Mouse (Mus musculus): Measurements from ENCODE around the gene Hmgn3.
A peak's percentile ranks its signal among the peaks of the same experiment; 100 is the strongest.
"Not testable (repeated sequence)": the region's sequence is repeated elsewhere in the genome, so short reads cannot be mapped to it uniquely, and the experiment has no call there.

Hmgn3 gene

DNA sequence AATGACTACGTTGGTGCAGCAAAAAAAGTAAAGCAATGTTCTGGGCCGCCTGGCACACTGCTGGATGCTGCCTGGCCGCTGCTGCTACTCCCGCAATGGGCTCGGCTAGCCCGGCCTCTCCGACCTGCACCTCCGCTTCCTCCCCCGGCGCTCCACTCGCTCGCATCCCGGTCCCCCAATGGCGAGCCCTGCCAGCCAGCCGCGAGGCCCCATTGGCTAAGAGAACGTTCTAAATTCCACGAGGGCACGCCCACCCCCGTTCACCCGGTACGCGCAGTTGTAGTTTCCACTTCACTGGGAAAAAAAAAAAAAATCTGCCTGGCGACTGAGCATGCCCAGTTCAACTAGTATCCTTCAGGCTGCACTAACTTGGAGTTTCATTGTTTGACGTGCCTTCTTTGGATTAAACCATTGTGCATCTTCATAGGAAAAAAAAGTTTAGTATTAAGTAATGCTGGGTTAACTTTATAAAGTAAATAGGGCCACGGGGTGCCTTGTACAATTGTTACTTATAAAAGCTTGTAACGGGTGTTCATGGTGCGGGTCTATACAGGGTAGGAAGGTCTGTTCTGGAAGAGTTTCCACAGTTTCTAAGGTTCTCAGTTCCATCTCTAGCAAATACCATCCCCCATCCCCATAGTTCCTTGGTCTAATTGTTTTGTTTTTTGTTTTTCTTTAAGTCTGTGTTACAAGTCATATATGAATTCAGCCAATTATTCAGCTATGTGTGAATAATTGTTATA, at the start of gene Hmgn3:
TSS of gene Hmgn3 (minus strand) at position 240 of the 743 bp plus-strand sequence.
- peak; percentile 90 to 93 for DNase-seq

DNA sequence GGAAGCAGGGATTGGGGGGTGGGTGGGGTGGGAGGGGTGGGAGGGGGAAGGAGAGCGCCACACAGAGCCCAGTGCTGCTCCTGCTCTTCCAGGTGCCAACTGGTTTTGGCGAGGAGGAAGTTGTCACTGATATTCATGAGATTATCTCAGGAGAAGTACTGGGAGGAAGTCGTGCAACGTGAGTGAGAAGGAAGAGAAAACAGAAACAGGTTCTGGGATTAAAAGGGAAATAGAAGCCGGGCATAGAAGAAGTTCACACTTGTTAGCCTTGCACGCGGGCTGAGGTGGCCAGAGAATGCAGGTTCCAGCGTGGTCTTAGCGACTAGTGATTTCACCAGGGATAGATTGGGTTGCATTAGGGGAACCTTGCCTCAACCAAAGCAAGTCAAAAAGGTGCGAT, 49.3 kb upstream of the Hmgn3 start:
- DNase-seq, result no peak

DNA sequence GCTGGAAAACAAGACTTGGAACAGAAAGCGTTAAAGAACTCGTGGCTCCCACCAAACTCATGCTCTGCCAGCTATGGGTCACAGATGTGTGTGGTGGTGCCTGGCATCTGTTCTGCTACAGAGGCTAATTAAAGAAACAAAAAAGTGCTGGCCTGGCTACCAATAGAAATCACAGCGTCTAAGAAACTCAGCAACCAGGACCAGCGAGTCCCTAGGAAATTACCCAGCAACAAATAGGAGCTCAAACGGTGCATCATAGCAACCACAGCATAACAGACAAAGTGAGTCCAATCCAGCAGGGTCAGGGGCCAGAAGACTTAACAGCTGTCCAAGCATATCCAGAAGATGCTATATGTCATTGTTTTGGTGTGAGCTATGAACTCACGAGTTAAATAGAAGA, 48.5 kb upstream of the Hmgn3 start:
- DNase-seq, result no peak

DNA sequence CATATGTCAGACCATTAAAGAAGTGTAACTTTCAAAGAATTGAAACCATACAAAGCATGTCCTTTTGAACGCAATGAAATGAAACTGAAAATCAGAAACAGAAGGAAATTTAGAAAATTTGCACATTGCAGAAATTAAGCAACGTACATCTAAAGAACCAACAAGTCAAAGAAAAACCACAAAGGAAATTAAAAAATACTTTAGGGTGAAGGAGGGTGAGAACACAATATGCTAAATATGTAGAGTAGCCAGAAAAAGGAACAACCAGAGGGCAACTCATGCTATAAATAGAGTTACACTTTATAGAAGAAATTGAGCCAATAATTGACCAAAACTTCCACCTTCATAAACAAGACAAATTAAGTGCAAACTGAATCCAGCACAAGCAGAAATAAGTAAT, 41.3 kb upstream of the Hmgn3 start:
- DNase-seq, result no peak

DNA sequence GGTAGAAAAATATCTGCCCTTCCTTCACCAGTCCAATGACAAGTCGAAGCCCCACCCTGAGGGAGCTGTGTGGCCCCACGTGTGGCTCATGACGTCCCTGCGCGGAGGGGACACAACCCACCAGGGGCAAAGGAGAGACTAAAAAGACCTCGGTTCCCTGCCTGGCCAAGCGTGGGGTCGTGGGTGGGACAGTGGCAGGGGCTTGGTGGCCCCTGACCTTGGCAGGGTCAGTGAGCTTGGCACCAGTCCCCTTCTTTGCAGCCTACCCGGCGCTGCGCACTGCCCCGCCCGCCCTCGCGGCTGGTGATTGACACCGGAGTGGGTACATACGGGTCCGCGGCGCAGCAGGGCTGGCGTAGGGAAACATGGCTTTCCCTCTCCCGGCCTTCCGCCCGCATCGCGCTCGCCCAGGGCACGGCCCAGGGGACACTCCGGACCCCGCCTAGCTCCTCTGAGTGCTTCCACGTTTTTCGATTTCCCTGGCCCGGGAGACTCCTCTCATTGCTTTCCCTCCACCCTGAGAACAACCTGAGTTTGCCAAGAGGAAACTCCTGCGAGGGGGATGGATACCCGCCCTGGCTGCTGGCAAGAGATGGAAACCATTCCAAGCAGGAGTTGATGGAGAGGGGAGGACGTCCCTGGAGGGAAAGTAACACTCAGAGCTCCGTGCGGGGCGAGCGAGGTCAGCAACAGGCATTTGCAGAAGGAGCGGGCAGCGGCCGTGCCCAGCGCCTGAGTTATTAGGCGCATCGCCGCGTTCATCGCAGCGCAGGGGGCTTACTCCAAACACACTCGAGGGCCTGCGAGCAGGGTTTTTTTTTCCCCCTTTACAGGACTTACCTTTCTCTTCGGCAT, 667 bp downstream of the Hmgn3 start:
- DNase-seq, result peak; percentile 74 to 75

DNA sequence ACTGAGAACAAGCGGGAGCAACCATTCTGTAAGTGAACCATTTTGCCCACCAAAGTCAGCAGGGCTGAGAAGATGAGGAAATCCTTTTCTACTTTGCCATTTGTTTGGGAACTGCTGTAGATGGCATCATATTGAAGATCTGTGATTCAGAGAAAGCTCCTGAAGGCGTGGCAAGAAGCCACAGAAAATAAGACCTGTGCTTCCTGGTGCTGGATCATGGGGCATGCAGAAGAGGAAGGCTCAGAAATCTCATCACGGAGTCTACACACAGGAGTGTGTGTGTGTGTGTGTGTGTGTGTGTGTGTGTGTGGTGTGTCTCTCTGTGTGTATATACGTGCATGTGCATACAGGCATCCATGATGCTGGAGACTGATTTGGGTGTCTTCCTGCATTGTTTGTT, 16.7 kb downstream of the Hmgn3 start:
- no peak for DNase-seq

DNA sequence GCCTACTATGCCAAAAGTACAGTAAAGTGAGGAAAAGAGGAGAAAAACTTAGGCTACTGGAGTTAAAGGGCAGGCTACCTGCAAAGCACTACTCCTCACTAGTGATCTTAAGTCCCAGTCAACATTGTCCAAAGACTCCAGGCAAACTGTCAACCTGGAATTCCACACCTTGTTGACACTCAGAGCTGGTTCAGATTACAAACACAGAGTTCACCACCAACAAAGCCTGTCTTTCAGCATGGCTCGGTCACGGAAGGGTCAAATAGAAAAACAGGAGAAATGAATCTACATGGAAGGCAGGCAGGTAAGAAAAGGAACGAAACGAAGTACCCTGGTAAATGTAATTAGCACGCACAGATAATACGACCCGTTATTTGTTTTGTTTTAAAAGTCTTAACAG, 18.6 kb downstream of the Hmgn3 start:
- no peak for DNase-seq

DNA sequence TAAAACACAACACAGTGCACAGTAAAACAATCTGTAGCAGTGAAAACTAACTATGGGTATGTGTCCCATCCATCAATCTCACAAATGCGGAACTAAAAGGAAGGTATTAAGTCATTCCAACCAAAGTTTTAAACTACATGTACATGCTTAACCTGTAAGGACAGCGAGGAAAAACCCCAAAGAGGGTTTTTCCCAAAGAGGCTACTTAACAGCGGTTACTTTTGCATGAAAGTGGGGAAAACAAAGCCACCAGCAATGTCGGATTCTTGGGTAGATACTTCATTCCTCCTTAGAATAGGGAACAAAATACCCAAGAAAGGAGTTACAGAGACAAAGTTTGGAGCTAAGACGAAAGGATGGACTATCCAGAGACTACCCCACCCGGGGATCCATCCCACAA, 20.0 kb downstream of the Hmgn3 start:
- DNase-seq, result not testable (repeated sequence)

DNA sequence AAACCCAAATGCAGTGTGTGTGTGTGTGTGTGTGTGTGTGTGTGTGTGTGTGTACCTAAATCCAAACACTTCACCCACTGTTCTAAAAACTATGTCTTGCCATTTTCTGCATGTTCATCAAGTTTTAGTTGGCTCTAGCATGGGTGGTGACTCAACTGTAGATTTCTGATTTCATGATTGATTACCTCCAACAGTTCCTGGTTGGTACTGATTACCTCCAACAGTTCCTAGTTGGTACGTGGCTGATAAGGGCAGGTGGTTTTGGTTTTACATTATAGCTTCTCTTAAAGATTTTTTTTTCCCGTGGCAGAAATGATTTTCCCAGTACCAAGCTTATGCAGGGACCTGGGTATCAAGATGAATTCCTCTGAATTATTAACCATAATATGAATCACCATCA, 27.3 kb downstream of the Hmgn3 start:
- DNase-seq, result no peak

DNA sequence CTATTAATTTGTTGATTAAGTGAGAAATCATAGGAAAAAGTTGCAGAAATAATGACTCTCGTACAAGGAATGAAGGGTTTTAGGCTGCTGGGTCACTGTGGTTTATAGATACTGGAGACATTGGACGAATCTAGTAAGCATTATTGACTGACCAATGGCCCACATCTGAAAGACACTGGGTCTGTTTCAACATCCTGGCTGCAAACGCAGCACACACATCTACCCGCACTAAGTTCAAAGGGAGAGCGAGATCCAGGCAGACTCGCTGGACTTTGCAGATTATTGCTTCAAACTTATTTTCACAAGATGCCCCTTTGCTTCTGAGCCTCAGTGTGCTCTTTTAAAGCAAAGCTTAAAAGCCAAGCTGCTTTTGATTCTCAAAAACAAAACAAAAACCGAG, 29.0 kb downstream of the Hmgn3 start:
- no peak for DNase-seq

DNA sequence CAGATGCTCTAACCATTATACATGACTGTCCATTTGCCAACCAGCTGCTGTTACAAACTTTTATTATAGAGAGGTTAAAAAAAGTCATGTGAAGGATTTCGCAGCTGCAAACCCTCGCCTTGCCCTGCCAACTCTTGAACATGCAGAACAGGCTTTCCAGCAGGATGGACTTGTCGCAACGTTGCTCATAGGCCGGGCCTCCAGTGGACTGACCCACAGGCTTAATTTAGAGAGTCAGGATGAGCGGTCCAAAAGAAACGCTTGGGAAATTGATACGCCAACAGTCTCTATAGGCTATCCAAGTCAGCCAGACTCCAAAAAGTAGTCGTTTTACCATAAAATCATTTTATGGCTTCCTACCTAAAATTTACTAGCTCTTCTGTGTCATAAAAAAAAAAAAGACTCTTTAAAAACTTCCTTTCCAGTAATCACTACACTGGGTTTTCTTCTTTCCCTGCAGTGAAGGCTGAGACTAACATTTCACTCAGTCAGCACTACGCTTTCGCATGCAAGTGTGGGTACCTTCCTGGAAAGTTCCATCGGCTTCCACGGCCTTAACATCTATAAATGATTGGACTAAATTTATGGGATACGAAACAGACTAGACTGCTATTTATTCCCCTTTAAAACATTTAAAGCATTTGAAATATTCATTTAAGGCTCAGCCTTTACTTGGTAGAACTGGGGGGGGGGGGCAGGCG, 29.6 kb downstream of the Hmgn3 start:
- no peak for DNase-seq

DNA sequence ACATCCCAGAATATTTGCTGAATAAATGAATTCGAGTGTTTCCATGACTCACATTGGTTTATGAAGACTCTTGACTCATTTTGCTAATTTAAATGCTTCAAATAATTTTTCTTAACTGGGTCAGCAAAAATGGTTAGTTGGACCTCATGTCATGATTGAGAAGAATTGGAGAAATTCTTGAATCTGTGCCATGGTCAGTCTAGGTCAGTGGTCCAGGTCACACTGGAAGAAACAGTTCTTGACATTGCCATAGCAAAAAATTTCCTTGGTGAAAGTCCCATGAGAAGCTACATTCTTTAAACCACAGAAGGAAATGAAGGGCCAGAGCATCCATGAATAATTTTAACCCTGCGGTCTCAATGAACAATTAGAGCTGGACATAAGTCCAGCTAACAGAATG, 30.8 kb downstream of the Hmgn3 start:
- no peak for DNase-seq

DNA sequence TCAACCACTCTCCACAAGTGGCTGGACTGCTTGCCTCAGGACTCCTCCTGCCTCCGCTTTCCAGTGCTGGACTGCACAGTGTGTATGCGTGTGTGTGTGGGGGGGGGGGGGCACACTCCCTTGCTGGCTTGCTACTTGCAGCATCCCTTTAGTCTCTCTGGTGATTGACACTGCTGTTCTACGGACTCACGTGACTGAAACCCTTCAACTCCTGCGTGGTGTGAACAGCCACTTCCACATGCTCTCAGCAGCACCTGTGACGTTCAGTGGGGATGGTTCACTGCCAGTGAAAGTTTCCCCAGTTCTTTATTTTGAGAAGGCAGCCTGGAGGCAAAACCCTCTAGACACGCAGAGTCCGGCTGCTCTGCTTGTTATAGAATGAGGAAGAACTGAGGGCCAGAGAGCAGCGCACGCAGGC, 32.7 kb downstream of the Hmgn3 start:
- DNase-seq, result no peak

DNA sequence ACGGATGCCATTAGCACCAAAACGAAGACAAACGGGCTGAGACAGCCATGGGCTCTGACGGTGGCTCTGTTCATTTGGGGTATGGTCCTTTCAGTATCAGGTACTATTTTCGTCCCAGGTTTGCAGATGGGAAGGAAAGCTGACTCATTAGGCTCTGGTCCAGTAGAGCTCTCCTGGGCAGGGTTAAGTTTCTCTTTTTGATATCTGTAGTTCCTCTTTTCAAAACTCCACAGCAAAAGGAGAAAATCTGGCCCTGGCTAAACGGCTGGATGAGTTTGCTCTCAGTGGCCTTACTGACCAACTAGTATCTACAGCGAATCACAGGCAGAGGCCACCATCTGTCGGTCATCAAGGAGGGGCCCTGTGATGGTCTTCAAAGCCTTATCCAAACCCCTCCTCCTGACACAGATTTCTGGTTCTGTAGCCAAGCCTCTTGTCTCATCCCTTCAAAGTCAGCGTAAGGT, 34.1 kb downstream of the Hmgn3 start:
- peak; percentile 9 to 26 for DNase-seq

DNA sequence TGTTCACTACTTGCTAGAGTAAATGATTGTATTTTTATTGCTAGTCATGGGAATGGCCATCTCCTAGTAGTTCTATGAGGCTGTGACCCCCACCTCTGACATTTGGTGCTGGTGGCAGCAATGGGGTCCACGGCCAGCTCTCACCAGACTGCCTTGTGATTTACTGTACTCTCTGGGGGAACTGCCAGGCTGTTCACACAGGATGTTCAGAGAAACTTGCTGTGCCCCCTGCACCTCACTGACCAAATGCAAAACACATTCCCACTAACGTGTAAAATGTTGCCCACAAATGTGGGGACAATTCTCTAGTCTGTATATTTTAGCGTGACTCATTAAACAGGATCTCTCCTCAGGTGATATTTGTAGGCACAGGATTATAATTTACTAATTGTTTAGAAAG, 34.7 kb downstream of the Hmgn3 start:
- no peak for DNase-seq

DNA sequence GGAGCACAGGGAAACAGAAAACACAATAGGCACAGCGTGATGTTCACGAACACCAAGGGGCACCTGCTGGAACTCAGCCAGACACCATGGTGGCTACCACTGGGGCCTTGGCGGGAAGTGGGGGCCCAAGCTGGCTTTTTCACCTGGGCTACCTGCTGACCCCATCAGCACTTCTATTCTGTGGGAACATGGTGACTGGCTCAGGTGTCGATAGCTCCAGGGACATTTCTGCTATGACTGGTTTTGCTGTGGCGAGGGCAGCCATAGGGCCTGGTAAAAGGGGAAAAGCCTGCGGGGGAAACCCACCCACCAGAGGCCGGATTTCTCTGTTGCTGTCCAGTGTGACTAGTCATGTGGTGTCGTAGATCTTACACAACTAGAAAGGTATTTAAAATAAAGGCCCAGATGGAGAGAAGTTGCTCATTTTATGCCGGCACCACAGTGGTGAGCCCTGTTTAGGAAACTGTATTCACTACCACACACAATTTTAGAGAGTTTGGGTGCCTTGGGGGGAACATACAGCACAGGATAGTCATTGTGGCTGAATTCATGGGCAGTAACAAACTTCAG, 35.3 kb downstream of the Hmgn3 start:
- peak in 1 of 2 experiments; percentile 6 for DNase-seq

DNA sequence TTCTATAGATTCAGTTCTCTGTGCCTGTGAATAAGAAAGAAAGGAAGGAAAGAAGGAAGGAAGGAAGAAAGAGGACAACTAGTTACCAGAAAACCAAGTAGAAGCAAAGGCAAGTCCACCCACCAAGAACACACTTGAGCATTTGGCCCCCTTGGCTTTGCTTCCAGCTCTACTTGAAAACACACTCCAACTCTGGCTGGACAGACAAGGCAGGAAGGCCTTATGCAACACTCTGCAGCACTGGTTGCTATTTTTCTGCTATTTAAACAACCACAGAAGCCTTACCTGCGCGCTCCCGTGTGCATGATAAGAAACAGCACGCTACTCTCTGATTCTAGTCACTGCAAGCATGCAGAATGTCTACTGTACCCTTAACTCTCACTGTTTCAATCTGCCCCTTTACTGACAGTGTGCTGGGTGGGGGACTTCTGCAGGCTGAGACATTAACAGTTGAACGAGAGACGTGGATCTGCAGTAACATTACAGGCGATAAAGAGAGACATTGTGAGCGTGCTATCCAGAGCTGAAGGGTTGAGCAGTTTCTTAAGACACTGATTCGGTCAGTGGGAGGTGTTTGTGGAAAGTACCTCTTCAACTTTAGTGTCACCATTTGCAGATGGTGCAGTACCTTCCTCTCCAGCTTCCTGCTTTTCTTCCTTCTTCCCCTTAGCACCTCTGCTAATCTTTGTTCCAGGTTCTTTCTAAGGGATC, 35.9 kb downstream of the Hmgn3 start:
- DNase-seq, result no peak

DNA sequence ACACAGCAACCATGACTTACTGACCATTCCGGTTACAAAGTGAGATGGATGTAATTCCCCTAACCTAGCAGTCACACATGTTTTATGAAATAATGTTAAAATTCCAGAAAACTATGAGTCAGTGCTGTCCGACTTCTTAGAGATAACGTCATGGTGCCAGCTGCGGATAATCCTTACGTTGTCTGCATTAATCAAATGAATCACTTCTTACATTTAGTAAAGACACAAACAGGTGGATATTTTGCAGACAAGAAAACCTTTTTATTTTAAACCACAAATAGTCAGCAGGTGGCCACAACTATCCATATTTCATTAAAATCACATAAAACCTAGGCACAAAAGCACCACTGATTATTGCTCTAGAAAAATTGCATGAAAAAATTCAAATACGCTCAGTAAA, 36.8 kb downstream of the Hmgn3 start:
- DNase-seq, result no peak

DNA sequence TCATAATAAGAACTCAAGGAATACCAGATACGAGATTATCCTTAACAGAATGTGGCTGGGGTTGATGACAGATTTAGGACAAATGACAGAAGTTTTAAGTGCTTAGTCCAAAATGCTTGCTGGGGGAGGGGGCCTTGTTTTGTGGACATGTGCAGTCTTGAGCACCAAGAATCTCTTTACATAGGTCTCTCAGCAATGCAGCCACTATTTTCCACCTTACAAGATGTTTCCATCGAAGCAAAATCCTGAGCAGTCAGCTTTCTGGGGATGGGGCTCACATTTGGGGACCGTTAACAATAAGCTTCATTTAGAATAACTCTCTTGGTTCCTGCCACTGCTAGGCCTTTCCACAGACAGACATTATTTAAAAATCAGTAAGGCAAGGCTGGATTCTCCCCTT, 37.7 kb downstream of the Hmgn3 start:
- no peak for DNase-seq

DNA sequence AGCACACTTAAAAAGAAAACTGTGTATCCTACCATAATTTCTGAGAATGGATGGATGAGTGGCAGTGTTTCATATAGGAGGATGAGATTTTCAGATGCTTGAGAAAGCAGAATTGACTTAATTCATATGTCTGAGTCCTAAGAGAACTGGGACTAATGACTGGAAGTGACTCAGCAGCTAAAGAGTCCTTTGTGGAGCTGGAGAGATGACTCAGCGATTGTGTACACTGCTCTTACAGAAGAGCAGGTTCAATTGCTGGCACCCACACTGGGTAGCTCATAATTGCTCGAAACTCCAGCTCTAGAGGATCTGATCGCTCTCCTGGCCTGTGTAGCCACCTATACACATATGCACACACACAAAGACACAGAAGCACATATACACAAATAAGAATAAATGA, 42.7 kb downstream of the Hmgn3 start:
- no peak for DNase-seq

DNA sequence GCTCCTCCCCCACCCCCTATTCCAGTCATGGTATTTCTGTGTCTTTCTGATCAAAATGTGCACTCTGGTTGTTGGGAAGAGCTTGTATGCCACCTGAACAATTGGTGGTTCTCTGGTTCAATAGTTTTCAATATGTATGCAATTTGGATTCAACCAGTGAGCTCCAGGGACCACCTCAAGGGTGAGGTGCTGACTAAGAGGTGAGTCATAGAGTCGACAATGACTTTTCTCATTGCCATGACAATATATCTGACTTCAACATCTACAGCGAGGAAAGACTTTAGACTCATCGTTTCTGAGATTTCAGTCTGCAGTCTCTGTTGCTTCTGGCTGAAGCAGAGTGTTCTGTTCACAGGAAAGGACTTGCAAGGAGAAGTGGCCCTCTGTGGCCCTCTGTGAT, 44.8 kb downstream of the Hmgn3 start:
- DNase-seq, result no peak

DNA sequence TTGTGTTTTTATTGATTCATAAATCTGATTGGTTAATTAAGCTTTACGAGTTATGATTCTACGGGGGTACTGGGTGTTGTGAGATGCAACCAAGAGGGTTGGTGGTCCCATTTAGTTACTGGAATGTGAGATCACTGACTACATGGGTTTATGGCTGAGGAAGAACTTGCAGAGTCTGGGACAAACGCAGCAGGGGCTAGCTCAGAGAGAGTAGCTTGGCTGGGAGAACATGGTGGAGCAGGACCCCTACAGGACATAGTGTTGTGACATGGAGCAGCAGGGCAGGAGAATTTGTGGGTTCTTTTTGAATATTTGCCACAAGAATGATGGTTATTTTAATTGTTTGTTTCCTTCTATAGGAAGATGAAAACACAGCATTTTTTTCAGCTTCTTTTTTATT, 45.7 kb downstream of the Hmgn3 start:
- no peak for DNase-seq

Measured in cerebellum, postnatal 36 days (tissue).